Mouse (Mus musculus) lung, postnatal 0 days (tissue): ENCODE measurements around the gene Foxd3. TPM values are rescaled to one million over a fixed set of nuclear protein-coding genes. Genes with fewer than 3 reads are reported as not detected.

Experiments used
- ATAC-seq: fragments of 200-750 bp; cut with Nextera tagmentation; 2 replicates; pipeline ENCODE4 v1.8.0; 2017; ENCODE audit warnings: moderate library complexity
- DNase-seq: peaks from one replicate; pipeline ENCODE4 v3.0.0-alpha.2; 2016; ENCODE audit warnings: low spot score
- H3K27ac ChIP-seq: fragments of 300-500 bp; sonication (generic); 2 replicates; pipeline ENCODE4 v1.5.1; 2014; ENCODE audit warnings: antibody characterized with exemption, mild to moderate bottlenecking, low read length, mixed read lengths
- H3K27me3 ChIP-seq: fragments of 300-500 bp; sonication (generic); replicated peaks from 2 replicates; pipeline ENCODE4 v1.6.1; 2014; ENCODE audit warnings: low read length, mixed read lengths; ENCODE audit not compliant: insufficient read depth
- H3K36me3 ChIP-seq: fragments of 300-500 bp; sonication (generic); 2 replicates; pipeline ENCODE4 v1.6.1; 2014; ENCODE audit warnings: low read length, mixed read lengths; ENCODE audit not compliant: insufficient read depth
- H3K4me1 ChIP-seq: fragments of 300-500 bp; sonication (generic); 2 replicates; pipeline ENCODE4 v1.6.1; 2014; ENCODE audit warnings: antibody characterized with exemption, low read depth, low read length, mixed read lengths; ENCODE audit not compliant: insufficient read depth
- H3K4me2 ChIP-seq: fragments of 300-500 bp; sonication (generic); replicated peaks from 2 replicates; pipeline ENCODE4 v1.6.1; 2014; ENCODE audit warnings: low read depth, mild to moderate bottlenecking, low read length, moderate library complexity, mixed read lengths
- H3K4me3 ChIP-seq: fragments of 300-500 bp; sonication (generic); 2 replicates; pipeline ENCODE4 v1.5.1; 2014; ENCODE audit warnings: low read depth, low read length
- H3K9ac ChIP-seq: fragments of 300-500 bp; sonication (generic); replicated peaks from 2 replicates; pipeline ENCODE4 v1.6.1; 2014; ENCODE audit warnings: low read depth, mild to moderate bottlenecking
- H3K9me3 ChIP-seq: fragments of 300-500 bp; sonication (generic); 2 replicates; pipeline ENCODE4 v1.6.1; 2016; ENCODE audit warnings: low read length, mixed read lengths
- CTCF ChIP-seq: IDR thresholded peaks from 2 replicates; pipeline ENCODE4 v1.5.1; 2016; ENCODE audit warnings: antibody characterized with exemption, mild to moderate bottlenecking
- EP300 ChIP-seq: IDR thresholded peaks from 2 replicates; pipeline ENCODE4 v1.6.1; 2016; ENCODE audit warnings: antibody characterized with exemption, mild to moderate bottlenecking, control low read depth
- WGBS: fragments of 180-500 bp; shearing (Covaris S2); extraction: QIAGEN DNeasy Blood & Tissue Kit; methylation state at CpG from one replicate; pipeline ENCODE4 v1.1.7; 2014; 5-methylcytosine and 5-hydroxymethylcytosine counted together
- microRNA-seq: library from miRNA; unstranded; fragments of <30 nt; microRNA quantifications from one replicate; pipeline ENCODE4, GENCODE M21; 2016
- polyA plus RNA-seq: library from polyadenylated mRNA; unstranded; fragments of >200 nt; fragmentation: Nextera tagmentation; extraction: Ambion mirVana; gene quantifications from 2 replicates; pipeline ENCODE4 v1.2.1, GENCODE M21; 2015

The Foxd3 gene
- polyA plus RNA-seq, 1 experiment from 2014 or later, result 0.05 TPM

DNA sequence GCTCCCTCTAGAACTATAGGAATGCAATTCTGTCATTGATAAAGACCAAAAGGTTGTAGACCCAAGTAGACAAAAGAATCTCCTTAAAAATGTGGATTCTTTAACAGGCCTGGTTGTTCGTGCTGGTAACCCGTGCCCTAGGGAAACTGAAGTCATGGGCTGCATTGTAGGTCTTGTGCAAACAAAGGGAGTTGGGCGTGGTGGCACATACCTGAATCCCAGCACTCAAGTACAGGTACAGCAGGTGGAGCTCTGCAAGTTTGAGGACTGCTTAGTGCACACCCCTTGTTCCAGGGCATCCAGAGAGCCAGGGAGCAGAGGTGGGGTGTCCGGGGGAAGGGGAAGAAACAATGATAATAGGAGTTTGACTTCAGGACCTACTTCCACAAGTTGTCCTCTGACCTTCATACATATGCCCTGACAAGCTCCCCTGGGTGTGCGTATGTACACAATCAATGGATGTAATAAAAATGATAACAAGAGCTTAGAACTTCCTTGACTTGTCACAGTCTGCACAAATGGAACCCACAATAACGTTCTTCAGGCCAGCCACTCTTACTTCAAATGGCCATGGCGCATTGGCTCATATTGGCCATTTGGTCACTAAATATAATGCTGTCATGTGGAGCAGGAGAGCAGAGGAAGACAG is 14.2 kb downstream of the Foxd3 start:
- H3K4me1 ChIP-seq, result no peaks in the 10 kb centered on the region
- H3K27me3 ChIP-seq, result peaks cover 8% of the 10 kb centered on the region
- peak; percentile 50 for DNase-seq
- H3K27ac ChIP-seq, result no peak overlapping the region
- no peaks in the 10 kb centered on the region for H3K9me3 ChIP-seq
- ATAC-seq, result no peak
- no peaks in the 10 kb centered on the region for H3K36me3 ChIP-seq
- H3K9ac ChIP-seq, result no peak overlapping the region
- no peak overlapping the region for H3K4me2 ChIP-seq
- 74% methylated on average over 7 of the region's 7 CpGs for WGBS
- H3K4me3 ChIP-seq, result no peak overlapping the region
- TF ChIP-seq EP300 (no peak), CTCF (no peak)

DNA sequence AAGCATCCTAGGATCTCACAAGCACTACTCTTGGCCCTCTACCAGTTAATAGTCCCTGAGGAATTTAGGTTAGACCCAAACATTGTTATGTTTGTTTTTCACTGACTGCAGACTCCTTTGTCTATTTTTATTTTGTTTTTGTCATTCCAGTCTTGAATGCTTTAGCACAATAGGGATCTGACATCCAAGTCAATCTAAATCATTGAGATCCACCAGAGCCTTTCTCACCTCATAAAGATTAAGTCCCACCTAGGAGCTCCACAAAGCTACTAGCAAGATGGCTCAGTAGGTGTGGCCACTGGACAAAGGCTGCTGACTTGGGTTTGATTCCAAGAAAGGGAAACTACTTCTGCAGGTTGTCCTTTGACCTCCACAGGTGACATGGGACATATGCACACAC is 19.1 kb downstream of the Foxd3 start:
- no peaks in the 10 kb centered on the region for H3K27me3 ChIP-seq
- DNase-seq, result no peak
- H3K9me3 ChIP-seq, result no peaks in the 10 kb centered on the region
- H3K4me3 ChIP-seq, result no peak overlapping the region
- ATAC-seq, result no peak
- H3K4me1 ChIP-seq, result no peaks in the 10 kb centered on the region
- H3K4me2 ChIP-seq, result no peak overlapping the region
- TF ChIP-seq EP300 (no peak), CTCF (no peak)
- H3K27ac ChIP-seq, result no peak overlapping the region
- no peak overlapping the region for H3K9ac ChIP-seq
- no peaks in the 10 kb centered on the region for H3K36me3 ChIP-seq

DNA sequence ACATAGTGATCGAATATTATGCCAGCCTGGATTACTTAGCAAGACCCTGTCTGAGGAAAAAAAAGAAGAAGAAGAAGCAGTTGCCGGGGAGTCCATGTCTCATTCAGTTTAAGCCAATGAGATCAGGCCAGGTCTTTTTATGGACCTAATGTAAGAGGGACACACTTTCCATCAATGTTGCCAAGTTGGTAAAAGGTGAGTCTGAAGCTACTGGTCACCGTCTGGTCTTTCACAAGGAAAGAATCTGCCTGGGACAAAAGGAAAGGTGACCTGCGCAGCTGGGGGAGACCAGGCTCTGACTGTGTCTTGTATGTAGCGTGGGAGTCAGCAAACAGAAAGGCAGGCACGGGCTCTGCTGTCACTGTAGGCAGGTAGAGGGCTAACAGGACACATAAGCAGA is 27.8 kb downstream of the Foxd3 start:
- no peaks in the 10 kb centered on the region for H3K36me3 ChIP-seq
- no peak for DNase-seq
- ATAC-seq, result no peak
- TF ChIP-seq EP300 (no peak), CTCF (no peak)
- no peaks in the 10 kb centered on the region for H3K4me1 ChIP-seq
- no peak overlapping the region for H3K9ac ChIP-seq
- H3K4me2 ChIP-seq, result no peak overlapping the region
- H3K27me3 ChIP-seq, result no peaks in the 10 kb centered on the region
- H3K9me3 ChIP-seq, result no peaks in the 10 kb centered on the region
- WGBS, result 75% methylated on average over 6 of the region's 6 CpGs
- no peak overlapping the region for H3K4me3 ChIP-seq
- no peak overlapping the region for H3K27ac ChIP-seq

DNA sequence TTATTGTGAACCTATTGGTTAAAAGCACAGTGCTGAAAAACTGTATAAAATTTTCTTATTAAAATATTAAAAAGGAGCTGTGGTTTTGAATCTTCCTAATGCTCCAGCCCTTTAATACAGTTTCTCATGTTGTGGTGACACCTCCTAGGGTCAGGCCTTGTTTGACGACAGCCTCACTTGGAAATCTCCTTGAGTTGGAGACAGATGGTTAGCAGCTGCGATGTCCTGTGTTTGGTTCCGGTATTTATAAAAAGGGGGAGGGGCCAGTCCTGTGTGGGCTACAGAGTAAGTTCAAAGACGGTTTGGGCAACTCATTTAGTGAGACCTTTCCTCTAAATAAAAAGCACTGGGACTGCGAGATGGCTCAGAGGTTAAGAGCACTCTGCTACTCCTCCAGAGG is 30.2 kb downstream of the Foxd3 start:
- H3K9me3 ChIP-seq, result no peaks in the 10 kb centered on the region
- no peaks in the 10 kb centered on the region for H3K36me3 ChIP-seq
- H3K27ac ChIP-seq, result no peak overlapping the region
- 39% methylated on average over 5 of the region's 5 CpGs for WGBS
- H3K27me3 ChIP-seq, result no peaks in the 10 kb centered on the region
- no peaks in the 10 kb centered on the region for H3K4me1 ChIP-seq
- ATAC-seq, result no peak; the same call in 1 of the 2 replicates
- H3K4me3 ChIP-seq, result no peak overlapping the region
- DNase-seq, result peak; percentile 29
- no peak overlapping the region for H3K9ac ChIP-seq
- H3K4me2 ChIP-seq, result no peak overlapping the region
- TF ChIP-seq EP300 (no peak), CTCF (no peak)

Small RNA genes within 50 kb of the gene (microRNA-seq; reads per million reads assigned to microRNA genes)
- gene Gm23366, result not detected

Other genes with a start within 250 kb of the Foxd3 start
- 7.3 and 10.0 TPM in 2 replicates for gene Alg6, start 59.4 kb downstream of the Foxd3 start, polyA plus RNA-seq
- gene Efcab7, start 172.9 kb downstream of the Foxd3 start, polyA plus RNA-seq, result 11.3 and 13.1 TPM in 2 replicates